Mouse (Mus musculus): ENCODE measurements around the gene BC004004.
"Not testable (repeated sequence)": the region's sequence is repeated elsewhere in the genome, so short reads cannot be mapped to it uniquely, and the experiment has no call there.

The BC004004 gene

GRCm38 (mm10) chr17:29326531-29327529, 58.2 kb downstream of the BC004004 start:
- peak in 1 of 2 experiments; percentile 49 for DNase-seq

DNA sequence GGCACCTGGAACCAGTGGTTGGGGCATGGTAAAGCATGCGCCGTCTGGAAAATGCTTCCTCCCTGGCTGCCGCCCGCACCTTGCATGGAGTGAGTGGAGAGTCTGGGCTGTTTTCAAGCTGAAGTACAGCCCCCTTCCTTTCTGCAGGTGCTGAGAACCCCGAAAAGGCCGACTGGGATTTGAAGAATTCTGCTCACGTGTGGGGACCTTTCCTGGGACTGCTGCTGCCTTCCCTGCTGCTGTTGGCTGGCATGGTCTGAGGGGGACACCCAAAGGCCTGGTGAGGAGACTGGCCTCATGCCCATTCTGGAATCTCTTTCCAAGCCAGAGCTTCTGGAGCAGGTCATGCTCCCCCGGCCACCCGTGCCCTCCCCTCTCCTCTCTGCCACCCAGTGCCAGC, 59.1 kb downstream of the BC004004 start:
- no peak for DNase-seq

- no peak for DNase-seq
These were observed 61.6 kb downstream of the BC004004 start for GRCm38 (mm10) chr17:29330221-29330620.

GRCm38 (mm10) chr17:29330671-29331410, 62.3 kb downstream of the BC004004 start:
- peak; percentile 39 to 70 for DNase-seq

GRCm38 (mm10) chr17:29332186-29332685, 63.6 kb downstream of the BC004004 start:
- no peak for DNase-seq

DNA sequence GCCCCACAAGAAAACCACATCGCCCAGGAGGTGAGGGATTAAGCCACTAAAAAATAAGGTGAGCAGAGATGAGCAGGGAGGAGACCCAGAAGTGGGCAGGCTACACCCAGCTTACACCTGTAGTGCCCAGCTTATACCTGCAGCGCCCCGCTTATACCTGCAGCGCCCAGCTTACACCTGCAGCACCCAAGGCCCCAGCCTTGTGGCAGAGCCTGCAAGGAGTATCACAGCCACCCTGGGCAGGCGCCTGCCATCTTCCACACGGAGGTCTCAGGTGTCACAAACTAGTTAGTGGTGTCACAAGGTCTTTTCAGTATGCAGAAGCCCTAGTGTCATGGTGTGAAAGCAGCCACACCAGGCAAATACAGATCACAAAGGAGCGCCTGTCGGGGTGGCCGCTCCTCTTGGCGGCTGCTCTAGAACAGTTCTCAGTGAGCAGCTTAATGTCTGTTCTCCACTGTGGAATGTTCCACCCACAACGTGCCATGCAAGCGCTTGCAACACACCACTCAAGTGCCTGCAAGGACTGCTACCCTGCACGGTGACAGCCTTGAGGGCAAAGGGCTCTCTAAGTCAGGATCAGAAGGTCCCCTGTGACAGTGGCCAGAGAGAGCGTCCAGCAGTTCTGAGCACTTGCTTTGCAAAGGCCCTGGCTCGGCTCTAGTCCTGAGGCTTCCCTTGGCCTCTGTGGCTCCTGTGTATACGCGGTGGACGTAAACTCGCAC, 67.8 kb downstream of the BC004004 start:
- DNase-seq = no peak

- no peak for DNase-seq
These were observed 69.6 kb downstream of the BC004004 start for GRCm38 (mm10) chr17:29337979-29338823.

DNA sequence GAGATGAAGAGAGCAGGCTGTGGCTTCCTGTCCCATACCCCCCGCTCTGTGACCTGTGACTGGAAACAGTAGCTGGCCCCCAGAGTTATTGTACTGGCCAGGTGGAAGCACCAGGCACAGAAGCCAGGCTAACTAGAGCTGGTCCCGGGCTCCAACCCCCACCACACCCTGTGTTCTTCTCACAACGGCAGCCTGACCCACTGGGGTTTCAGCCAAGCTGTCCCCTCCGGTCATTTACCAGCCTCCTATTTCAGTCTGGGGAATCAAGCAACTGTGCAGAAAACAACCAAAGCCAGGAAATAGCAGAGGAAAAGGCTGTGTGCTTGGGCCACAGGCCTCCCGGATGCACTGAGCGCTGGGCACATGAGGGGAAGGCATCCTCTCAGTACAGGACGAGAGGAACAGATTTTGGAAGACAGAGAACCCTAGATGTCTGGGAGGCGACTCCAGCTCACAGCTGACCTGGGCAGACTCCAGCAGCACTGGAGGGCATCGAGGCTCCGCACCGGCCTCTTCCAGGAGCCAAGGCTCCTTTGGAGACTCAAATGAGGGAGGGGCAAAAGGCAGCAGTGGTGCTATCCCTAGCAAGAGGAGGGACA, 70.7 kb downstream of the BC004004 start:
- peak; percentile 69 for DNase-seq

DNA sequence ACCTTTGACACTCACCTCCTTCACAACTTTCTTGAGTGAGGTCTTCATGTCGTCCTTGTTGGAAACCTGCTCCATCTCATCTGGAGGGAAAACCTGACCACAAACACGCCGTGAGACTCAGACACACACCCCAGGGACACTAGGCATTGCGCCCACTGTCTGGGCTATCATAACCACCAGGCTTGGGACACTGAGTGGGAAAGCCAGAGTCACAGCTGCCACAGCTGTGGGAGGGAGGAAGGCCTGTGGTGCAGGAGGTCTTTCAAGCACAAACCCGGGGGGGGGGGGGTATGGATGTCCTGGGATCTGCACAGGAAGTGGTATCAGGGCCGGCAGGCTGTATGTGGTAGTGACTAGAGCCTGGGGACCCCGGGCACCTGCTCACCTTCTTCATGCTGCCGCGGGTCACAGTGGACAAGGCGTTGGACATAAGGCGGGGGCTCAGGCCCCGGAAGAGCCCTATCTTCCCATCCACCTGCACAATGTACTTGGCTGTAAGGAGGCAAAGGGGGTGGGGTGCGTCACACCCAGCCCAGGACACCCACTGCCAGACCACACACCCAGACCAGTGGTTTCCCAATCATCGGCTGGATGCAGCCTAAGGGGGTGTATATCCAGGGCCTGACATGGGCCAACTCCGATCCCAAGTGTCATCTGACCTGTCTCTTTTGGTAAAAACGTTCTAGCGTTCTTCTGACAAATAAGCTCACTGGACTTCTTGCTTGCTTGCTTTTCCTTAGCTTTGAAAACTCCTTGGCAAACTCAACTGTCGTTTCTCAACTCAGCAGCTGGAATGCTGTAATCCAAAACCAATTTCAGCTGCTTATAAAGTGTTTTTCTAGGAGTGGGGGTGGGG, 72.0 kb downstream of the BC004004 start:
- no peak for DNase-seq

DNA sequence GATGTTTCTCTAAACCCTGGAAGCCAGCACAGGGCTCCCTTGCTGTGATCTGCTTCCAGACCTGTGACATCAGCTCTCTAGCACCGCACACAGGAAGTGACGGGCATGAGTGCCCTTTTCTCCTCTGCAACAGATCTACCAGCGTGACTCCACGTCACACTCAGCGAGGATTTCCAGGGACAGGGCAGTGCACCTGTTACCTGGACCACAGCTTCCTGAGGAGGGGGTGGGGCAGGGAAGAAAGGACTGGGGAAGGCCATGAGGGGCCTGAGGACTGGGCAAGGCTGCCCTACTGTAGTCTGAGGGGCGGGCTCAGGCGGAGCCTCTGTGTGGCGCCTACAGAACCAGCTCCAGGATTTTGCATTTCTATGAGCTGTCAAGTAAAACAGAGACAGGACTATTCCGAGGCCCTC, 73.0 kb downstream of the BC004004 start:
- DNase-seq = peak; percentile 64 to 65

DNA sequence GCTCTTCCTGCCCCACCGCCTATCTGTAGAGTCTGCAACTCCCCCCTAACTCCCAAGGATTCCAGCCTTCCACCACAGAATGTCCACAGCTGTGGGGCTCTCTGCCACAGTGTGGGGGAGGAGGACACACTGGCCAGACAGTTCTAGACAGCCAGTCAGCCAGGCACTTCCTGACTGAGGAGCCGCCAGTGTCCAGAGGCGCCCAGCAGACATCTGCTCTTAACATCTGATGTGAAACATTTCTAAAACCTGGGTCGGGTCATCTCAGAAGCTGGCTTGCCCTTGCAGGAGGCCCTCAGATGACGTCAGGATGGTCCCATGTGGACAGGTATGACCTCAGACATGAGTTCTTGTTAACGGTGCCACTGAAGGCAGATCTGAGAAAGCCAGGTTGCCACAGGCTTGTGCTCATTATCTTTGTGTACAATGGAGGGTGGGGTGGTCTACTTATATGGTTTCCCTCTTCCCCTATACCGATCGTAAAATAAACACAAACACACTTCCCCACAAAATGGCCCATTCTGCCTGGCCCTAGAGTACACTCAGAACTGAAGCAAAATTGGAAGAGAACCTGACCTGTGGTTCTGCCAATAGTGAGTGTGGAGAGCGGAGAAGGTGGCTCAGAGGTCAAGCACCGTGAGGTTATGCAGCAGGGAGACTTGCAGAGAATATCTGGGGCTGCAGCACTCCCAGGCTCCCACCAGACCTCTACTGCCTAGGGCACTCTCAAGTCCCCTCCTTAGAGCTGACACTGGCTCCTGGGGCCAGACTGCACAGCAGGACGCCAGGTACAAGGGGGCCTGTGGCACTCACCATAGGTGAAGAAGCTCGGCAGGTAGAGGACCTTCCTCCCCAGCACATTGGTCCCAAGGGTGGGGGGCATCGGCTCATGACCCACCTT, 73.7 kb downstream of the BC004004 start:
- peak; percentile 44 to 51 for DNase-seq

DNA sequence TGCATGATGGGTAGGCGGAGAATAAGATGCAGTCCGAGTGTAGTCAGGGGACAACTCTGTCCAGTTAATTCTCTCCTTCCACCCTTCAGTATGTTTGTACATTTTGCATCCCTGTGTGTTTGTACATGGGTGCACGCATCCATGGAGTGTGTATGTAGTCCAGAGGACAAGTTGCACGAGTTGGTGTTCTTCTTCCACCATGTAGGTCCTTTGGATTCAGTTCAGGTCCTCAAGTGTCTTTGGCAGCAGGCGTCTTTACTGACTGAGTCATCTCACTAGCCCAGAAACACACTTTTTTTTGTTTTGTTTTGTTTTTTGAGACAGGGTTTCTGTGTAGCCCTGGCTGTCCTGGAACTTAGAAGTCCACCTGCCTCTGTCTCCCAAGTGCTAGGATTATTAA, 74.7 kb downstream of the BC004004 start:
- DNase-seq = no peak

DNA sequence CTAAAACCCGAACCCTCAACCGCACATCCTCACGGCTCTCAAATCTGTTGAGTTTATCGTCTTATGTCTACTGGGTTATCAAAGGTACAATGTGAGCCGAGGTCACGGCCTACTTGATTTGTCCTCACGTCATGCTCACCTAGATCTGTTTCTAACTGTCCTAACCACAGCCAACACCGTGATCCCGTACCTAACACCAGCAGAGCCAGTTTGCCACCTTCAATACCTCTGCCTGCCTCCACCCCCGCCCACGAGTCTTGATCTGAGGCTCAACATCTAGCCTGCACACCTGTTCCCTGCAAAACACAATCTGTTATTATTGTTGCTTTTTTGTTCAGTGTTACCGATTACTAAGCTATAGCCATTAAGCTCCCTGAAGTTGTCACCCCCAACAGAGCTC, 76.7 kb downstream of the BC004004 start:
- DNase-seq = no peak

GRCm38 (mm10) chr17:29346496-29347125, 78.0 kb downstream of the BC004004 start:
- DNase-seq = peak in 1 of 2 experiments; percentile 43

- peak in 1 of 2 experiments; percentile 46 for DNase-seq
These were observed 78.6 kb downstream of the BC004004 start for GRCm38 (mm10) chr17:29347126-29347644.

DNA sequence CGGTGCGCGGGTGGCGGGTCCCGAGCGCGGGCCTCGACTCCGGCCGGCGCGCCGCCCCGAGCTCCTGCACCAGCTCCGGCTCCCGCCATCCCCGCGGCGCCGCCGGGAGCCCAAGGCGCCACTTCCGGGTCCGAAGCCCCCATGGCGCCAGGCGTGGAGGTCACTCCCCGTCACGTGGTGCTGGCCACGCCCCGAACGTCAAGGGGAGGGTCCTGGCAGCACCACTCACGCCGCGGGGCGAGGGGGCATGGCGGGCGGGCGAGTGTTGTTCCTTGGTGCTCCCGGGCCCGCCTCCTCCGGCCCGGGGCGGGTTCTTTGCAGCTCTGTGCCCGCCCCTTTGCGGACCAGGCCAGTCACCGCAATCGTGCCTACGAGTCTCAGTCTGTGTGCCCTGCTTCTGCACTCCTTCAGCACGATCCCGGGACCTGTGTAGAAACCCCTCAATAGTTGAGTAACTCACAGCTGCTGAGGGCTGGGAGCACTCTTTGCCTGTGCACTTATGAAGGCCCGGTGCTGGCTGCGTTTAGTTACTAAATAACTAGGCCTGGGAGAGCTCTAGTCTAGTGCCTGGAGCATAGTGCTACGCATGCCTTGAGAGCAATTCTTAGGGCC, 79.2 kb downstream of the BC004004 start, which contains the start of gene Mtch1:
Mtch1 (minus strand) TSS at position 290 of the 612 bp plus-strand sequence.
- peak; percentile 99 to 100 for DNase-seq

- DNase-seq = peak; percentile 41 to 52
These were observed 80.4 kb downstream of the BC004004 start for GRCm38 (mm10) chr17:29348996-29349395.

DNA sequence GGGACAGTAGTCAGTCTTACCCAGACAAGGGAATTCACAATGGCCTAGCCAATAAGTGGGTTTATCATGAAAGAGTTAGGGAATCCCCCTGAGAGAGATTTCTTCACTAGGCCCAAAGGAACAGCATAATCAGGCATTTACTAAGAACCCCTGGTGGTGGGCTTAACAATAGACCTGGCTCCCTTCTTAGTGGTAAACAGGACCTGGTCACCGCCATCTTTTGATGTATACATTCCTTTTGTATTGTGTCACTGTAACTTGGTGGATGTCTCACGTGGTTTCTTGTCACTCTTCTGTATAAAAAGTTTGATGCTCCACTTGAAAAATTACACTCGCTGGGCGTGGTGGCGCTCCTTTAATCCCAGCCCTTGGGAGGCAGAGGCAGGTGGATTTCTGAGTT, 82.5 kb downstream of the BC004004 start:
- DNase-seq = not testable (repeated sequence)
